Mouse (Mus musculus) heart, adult 9 months (tissue): Measurements from ENCODE around the gene Picalm.
"Not testable (repeated sequence)": the region's sequence is repeated elsewhere in the genome, so short reads cannot be mapped to it uniquely, and the experiment has no call there.

Experiments used
- DNase-seq, 2 experiments: peaks; one replicate each; pipeline ENCODE4 v3.0.0; 2022; ENCODE audit warnings: low spot score in 2 of 2

The Picalm gene

DNA sequence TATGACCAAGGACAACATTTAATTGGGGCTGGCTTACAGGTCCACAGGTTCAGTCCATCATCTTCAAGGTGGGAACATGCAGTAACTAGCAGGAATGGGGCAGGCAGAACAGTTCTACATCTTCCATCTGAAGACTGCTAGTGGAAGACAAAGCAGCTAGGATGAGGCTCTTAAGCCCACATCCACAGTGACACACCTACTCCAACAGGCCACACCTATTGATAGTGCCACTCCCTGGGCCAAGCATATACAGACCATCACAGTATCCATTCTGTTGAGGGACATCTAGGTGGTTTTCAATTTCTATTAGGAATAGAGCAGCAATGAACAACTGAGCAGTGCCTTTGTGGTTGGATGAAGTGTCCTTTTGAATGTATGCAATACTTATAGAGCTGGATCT, 80.9 kb downstream of the Picalm start:
- no peak for DNase-seq

DNA sequence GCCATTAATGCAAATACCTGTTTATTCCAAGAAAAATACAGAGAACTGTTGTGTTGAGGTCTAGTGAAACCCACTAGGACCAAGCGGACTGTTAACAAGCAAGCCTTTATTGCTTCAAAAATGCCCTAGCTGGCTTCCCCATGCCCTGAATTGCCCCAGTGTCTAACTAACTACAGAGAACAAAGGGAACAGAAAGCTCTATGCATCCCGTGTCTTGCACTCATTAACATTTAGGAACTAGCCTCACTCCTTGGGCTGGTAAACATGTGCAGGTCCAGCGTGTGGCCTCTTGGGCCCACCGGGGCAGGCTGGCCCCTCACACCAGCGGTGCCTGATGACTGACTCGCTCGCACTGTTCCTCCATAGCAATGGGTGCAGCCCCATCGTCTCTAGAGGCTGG, 86.5 kb downstream of the Picalm start:
- DNase-seq: no peak

DNA sequence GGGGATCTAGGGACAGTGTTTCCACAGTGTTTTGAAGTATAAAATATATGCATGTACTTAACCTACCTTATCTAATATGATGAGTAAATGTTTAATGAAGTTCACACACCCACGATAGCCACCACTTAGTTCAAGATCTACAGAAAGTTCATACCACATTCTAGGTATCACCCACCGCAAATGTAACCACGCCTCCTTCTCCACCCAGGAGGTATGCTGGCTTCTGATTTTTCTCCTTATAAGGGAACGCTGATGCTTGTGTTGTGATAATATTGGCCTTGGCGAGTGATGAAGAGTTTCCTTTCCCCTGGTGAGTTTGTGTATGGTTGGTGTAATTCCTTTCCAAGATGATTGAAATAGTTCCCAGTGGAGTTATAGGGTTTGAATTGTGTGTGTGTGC, 88.1 kb downstream of the Picalm start:
- DNase-seq: no peak

DNA sequence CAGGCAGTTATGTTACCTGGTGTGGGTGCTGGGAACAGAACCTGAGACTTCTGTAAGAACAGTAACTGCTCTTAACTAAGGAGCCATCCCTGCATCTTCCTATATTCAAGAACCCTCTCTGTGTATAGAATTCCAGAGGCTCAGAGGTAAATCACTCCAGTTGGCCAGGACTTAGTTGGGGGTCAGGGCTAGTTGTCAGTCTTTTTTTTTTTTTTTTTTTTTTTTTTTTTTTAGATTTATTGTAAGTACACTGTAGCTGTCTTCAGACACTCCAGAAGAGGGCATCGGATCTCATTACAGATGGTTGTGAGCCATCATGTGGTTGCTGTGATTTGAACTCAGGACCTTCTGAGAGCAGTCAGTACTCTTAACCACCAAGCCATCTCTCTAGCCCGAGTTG, 91.5 kb downstream of the Picalm start:
- DNase-seq: no peak

DNA sequence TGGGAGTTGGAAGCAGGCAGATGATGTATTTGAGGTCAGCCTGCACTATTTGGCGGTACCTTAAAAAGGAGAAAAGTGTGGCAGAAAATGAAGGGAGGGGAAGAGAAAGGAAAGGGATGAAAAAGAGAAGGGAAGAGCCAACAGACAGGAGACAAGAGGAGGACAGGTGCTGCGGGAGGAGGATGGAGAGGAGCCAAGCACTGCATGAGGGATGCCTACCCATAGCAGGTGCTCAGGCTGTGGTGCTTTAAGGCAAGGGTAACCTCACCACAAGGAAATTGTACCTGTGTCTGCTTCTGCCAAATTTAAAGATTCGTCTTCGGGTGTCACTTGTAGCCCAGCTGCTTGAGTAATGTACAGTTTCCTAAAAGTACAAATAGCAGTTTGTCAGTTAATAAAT, 98.1 kb downstream of the Picalm start:
- no peak for DNase-seq

DNA sequence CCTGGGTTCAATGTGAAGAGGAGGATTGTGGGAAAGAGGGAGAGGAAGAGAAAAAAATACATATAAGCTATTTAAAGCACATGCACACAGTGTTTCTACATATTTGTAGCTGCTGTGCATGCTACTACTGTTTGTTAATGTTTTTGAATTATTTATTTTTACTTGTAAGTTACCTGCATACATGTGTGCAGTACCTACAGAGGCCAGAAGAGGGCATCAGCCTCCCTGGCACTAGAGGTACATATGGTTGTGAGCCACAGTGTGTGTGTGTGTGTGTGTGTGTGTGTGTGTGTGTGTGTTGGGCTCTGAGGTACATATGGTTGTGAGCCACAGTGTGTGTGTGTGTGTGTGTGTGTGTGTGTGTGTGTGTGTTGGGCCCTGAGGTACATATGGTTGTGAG, 98.9 kb downstream of the Picalm start:
- not testable (repeated sequence) for DNase-seq

DNA sequence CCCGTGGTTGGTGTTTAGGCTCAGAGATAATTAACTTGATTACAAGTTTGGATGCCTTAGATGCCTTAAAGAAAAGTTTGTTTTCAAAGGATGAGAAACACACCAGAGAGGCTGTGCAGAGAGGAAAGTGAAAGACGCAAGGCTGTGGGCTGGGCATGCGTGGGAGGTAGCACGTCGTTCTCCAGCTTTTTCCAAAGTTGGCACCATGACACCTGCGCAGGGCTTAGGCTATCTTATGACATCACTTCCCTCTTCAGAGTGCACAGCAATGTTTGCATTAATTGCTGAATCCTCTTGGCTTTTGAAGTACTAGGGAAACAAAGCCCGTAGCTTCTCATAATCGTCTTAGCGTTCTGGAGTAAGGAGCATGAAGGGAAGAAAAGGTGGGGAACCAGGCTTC, 101.4 kb downstream of the Picalm start:
- DNase-seq: peak in 1 of 2 experiments; percentile 26

DNA sequence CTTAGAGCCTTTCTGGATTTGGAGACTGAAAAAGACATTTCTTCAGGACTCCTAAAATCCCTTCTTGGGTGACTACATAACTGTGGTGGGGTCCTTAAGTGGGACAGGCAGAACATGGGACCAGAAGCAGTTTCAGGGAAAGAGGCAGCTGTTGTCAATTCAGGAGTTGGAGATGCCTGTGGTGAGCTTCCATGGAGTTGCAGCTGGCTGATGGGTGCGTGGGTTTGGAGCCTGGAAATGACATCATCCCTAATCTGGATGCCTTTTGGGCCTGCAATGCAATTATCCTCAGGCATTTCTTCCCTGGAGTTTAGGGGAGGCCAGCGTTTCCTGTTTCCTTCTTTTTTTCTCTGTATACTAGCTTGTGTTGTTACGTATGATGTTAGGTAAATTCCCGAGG, 103.9 kb downstream of the Picalm start:
- peak; percentile 51 to 58 for DNase-seq

DNA sequence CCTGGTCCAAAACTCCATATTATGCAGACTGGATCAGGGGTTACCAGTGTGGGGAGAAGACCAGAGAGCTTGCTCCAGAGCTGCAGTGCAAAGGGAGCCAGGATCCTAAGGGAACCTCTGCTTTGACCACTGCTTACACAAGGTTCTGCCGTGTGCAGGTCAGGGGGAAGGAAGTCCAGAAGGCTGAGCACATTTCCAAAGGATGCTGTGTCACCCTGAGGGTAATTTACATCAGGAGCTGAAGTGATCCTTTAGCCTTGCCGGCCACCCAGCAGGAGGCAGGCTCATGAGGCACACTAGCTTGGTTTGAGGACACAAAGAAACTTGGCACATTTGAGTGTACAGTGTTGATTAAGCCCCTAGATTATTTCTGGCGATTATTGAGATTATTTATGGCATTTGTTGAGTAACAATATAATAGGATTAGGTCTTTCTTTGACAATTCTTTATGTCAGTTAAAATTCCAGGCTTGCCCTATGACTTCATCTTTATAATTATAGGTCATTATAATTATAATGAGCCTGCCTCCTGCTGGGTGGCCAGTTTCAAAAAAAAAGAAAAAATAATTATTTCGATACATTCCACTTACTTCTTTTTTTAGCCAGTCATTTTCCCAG, 106.4 kb downstream of the Picalm start:
- DNase-seq: no peak

DNA sequence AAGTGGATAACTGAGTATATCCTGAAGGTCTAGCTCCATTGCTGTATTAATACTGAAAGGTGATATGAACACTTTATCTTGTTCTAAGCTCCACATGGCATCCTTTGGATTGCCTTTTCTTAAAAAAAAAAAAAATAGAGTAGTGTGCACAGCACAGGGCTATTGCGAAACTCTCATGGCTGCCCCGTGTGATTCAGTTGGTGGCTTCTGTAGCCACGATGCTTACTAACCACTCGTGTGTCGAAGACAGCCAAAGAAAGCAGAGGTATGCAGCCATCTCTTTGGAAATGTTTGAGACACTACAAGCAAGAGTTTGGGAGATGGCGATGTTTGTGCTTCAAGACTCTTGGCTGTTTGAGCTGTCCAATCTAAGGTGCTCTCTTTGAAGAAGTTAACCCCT, 113.1 kb downstream of the Picalm start:
- no peak for DNase-seq

DNA sequence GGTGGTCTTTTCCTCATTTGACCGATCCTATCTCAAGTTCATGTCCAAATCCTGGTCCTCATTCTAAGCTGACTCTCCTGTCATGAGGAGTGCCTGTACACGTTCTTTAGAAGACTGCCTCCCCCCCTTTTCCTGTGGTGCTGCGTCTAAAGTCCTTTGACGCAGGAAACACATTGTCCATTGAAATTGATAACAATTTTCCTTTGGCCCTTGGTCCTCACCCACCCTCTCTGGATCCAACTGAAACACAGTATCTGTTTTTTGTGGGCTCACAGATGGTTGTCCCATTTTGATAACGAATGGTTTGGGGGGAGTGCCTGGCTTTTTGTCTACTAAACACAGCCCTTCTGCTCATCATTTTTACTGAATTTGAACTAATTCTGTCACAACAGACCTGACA, 113.6 kb downstream of the Picalm start:
- DNase-seq: no peak

DNA sequence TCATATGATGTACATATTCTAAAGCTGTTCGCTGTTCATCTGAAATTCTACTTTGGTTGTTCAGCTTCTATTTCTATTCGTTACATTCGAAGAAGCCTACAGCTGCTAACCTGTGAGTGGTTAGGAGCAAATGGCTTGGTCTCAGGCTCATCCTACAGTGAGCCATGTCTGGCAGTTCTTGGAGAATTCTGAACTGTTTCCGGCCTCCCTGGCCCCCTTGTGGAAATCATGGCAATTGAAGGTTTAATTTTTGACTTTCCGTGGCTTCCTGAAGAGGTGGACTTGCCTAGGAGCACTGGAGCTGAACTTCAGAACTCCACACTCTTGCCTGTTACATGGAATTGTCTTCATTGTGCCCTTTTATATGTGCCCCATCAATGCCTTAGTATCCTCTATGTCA, 122.9 kb downstream of the Picalm start:
- no peak for DNase-seq

DNA sequence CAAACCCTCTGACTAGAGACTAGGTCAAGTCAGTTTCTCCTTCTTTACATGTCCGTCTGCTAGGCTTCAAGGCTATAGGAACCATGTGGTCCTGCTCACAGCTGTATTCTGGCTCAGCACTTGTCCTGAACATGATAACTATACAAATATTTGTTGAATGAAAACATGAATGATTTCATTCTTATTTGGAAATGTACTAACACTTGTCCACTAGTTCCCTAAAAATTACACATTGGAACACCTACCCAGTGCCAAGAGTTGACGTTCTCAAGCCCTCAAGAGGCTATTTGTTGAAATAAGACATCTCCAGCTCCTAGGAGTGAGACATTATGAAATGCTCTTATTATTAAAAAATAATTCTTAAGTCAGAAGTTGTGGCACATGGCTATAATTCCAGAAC, 128.7 kb downstream of the Picalm start:
- DNase-seq: peak; percentile 56 to 69

DNA sequence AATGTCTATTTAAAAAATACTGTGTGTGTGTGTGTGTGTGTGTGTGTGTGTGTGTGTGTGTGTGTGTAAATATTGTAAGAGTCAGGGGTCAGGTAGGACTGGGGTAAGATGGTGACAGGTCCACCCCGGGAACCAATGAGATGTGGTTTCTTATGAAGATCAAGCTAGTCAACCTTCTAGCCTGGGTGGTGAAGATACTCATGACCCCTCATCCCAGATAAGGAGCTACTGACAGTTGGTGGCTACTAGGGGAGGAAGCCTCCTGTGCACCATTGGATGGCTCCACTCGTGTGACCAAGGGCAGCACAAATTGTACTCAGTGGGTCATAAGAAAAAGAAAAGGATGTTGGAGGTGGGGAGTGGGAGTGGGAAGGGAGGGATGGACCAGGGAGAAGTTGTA, 129.9 kb downstream of the Picalm start:
- DNase-seq: no peak

DNA sequence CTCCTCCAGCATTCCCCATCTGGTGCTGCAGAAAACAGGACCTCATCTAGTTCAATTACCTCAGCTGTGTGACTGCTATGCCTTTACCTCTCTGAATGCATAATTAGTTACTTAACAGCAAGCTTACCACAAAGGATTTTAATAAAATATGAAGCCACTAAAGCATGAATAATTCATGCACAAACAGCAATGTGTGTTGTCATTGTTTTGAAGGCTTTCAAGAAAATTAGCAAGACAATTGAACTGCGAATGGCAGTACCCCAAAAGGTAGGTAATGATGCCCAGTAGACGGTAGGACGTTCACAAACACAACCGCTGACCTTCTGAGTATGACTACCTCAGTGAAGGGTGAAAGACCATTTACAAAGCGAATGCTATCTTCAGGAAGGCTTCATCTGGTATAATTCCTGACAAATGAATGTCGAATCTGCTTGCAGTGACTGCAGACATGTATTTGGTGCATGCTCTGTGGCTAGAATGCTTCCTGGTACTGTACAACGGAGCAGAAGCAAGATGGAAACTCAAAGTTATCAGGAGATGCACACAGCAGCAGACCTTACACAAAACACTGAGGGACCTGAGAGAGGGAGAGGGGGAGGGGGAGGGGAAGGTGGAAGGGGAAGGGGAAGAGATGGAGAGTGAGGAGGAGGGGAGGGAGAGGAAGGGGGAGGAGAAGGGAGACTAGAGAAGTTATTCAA, 132.0 kb downstream of the Picalm start:
- no peak for DNase-seq
